Comparison of ENCODE assay signal across 8 mouse cellular contexts in the genomic region with DNA sequence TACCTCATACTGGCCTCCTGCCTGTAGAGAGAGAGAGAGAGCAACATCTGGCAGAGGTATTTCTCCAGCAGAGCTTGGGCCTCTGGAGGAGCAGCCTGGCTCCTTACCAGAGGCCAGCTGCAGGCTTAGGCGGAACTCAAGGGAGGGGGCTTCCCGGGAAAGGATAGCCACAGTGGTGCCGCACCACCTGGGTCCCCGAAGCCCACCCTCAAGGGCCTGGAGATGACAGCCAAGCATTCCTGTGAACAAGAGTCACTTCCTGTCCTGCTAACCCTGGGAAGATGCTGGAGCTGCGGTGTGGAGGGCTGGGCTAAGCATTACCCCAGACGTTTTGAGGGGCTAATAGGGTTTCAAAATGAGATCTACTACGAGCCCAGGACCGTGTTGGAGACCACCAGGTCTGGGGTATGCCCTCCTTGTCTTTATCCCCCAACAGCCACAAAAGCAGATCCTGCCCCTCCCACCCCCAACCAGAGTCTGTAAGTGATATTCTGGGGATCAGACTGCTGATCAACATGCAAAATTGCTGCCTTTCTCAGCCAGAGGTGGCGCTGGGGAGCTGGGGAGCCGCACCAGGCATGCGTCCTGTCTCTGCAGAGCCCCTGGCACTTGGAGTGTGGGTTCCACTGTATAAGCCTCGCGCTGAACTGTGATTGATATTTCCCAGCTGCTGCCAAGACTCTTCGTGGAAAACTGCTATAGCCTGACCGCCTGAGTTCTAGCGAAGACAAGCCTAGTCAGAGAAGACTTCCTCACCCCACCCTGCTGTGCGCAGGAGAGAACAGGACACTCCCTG. TPM values are rescaled to one million over a fixed set of nuclear protein-coding genes. Genes with fewer than 3 reads are reported as not detected.
DNase-seq lines count a peak whose midpoint lies in the region; ATAC-seq and TF ChIP-seq lines count a peak whose summit lies in the region.

No protein-coding gene starts in this region.

- H3K36me3 ChIP-seq in forebrain, embryonic 15.5 days, result no peaks in the 10 kb centered on the region

- TF ChIP-seq POLR2A in lung, adult 2 months (IDR thresholded peaks at IDR 0.05; ENCODE audit: borderline replicate concordance, extremely low read depth, low read depth, low read length), result no peak

- ATAC-seq in forebrain, embryonic 15.5 days (replicated peaks), result peak; percentile 56

- H3K4me3 ChIP-seq in brown adipose tissue, adult 24 weeks (ENCODE audit: insufficient read depth, low read depth, low read length), result 0 out of 2 replicates have a peak overlapping the region, but pooled peaks have one; percentile 1
- no peak overlapping the region for H3K4me3 ChIP-seq in forebrain, embryonic 15.5 days
- H3K4me3 ChIP-seq in lung, adult 2 months (replicated peaks; ENCODE audit: extremely low read depth, low read depth, low read length), result no peak overlapping the region

- H3K9me3 ChIP-seq in forebrain, embryonic 15.5 days, result no peaks in the 10 kb centered on the region

- H3K9ac ChIP-seq in forebrain, embryonic 15.5 days (replicated peaks), result peak overlapping the region; percentile 1; the same call in 1 of the 2 replicates

- peak; percentile 71 for DNase-seq in ES-CJ7 (ENCODE audit: low read depth, low spot score)
- DNase-seq in heart, postnatal 14 days, result peak; percentile 85 to 90
- peak; percentile 92 to 93 for DNase-seq in kidney, postnatal 4 days
- DNase-seq in lung, adult 2 months, result peak; percentile 63
- DNase-seq in ovary, postnatal 14 days (ENCODE audit: low spot score), result peak; percentile 77
- no peak for DNase-seq in spleen, adult 18-20 months

- intact Hi-C loops in heart, postnatal 14 days (cut with DNase I), result loop anchor here (2.0 kb wide), 1 partner anchor 110 kb away; the partner anchor contains the start of gene Col6a2

- peak overlapping the region; percentile 4; the same call in 1 of the 2 replicates for H3K4me2 ChIP-seq in forebrain, embryonic 15.5 days (replicated peaks)

- H3K4me1 ChIP-seq in brown adipose tissue, adult 24 weeks (ENCODE audit: control insufficient read depth, insufficient read depth, insufficient read length, low read length), result peaks cover 9% of the 10 kb centered on the region
- peaks cover 14% of the 10 kb centered on the region for H3K4me1 ChIP-seq in forebrain, embryonic 15.5 days
- H3K4me1 ChIP-seq in lung, adult 2 months (ENCODE audit: control insufficient read depth, insufficient read depth, low read length), result peaks cover 2% of the 10 kb centered on the region; the same call in 1 of the 2 replicates

- peak overlapping the region; percentile 15; the same call in 1 of the 2 replicates for H3K27ac ChIP-seq in brown adipose tissue, adult 24 weeks (replicated peaks; ENCODE audit: low read depth, low read length)
- H3K27ac ChIP-seq in forebrain, embryonic 15.5 days (replicated peaks), result no peak overlapping the region

- H3K27me3 ChIP-seq in forebrain, embryonic 15.5 days, result no peaks in the 10 kb centered on the region

- peak; percentile 43 for TF ChIP-seq CTCF in lung, adult 2 months (IDR thresholded peaks at IDR 0.05; ENCODE audit: insufficient read depth, low read length)

- WGBS in forebrain, embryonic 15.5 days, result 19% methylated on average over 17 of the region's 17 CpGs
- 9% methylated on average over 17 of the region's 17 CpGs for WGBS in lung, adult 2 months

RNA-seq across cellular contexts. Expression of gene Col6a1, which starts 7.1 kb away (rescaled TPM):
- polyA plus RNA-seq in brown adipose tissue, adult 24 weeks (2012; ENCODE audit: insufficient read depth, insufficient read length, missing spikeins), result 37.8 and 44.7 TPM in 2 replicates
- 8.1 and 8.3 TPM in 2 replicates for polyA plus RNA-seq in forebrain, embryonic 15.5 days (2015; fragmentation: Nextera tagmentation; extraction: Ambion mirVana)
- total RNA-seq in heart, postnatal 14 days (2021), result 100 to 1,000 TPM; 142 to 151 TPM
- polyA plus RNA-seq in lung, adult 2 months (2012; rRNA removed), result 203 and 218 TPM in 2 replicates

Comparison
In these comparisons a context has a peak if more than half of its experiments do, and no peak if none do; other contexts are left out.
1. DNase-seq: peak in ES-CJ7 (single experiment), heart, postnatal 14 days (2 of 2), kidney, postnatal 4 days (2 of 2), lung, adult 2 months (single experiment) and ovary, postnatal 14 days (single experiment); none in spleen, adult 18-20 months (0 of 2).